Mouse (Mus musculus): ENCODE measurements at regions not wholly inside any gene's neighbourhood (a gene's known extent, or its start where the extent isn't known, plus 50 kb on each side); places are given as distances from the start of the nearest gene placed in this dataset.

DNA sequence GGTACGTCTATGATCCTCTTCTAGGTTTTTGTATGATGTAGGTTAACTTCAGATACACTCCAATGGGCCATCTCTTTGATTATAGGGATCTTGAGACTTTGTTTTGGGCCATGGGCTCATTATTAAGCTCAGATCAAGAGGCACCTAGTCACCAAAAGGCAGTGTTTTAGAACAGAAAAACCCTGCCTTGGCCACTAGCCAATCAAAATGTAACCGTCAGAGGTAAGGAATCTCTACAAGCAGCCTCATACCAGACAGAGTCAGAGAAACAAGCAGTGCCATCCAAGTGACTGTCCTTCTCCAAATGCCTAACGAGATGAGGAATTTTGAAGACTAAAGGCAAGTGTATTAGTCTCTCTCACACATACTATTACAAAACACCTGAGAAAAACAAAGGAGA, 487.0 kb downstream of the Rps29 start:
- 89% methylated on average over 3 of the region's 3 CpGs for WGBS
- Histone ChIP-seq H3K27ac (no peak overlapping the region), H3K4me3 (replicated peaks; ENCODE audit: low read length) (no peak overlapping the region)

DNA sequence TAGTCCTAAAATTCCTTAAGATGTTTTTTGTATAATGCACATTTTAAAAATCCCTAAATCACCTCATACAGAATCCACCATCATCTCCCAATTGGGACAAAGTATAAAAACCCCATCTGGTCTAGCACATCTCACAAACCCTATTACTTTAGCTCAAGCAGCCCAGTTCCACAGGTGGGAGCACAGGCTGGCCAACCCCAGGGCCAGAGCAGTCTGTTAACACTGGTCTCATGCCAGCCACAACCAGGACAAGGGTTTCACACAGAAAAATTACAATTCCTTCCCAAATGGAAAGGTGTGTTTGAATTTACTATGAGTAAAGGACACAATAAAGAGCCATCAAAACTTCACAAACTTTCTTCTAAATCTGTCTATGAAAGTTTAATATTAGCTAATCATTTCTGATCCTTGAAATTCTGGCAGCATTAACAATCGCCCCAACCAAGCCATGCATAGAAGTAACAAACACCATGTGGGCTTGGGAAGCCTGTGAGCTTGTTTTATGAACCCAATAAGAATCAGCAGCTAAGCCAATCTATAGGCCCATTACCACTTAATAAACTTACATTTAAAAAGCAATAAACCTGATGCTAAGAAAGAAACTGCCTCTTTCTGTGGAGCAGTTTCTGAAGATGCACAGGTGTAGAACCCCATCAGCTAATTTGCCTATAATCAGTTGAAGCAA, 512.9 kb downstream of the Rps29 start:
- 96% methylated on average over 1 of the region's 1 CpGs for WGBS
- Histone ChIP-seq H3K9me3 (ENCODE audit: control insufficient read depth, low read length) (no peaks in the 10 kb centered on the region), H3K9ac (no peak overlapping the region)

More for the DNA sequence above, 487.0 kb downstream of the Rps29 start:
- Histone ChIP-seq H3K4me1 (replicated peaks; ENCODE audit: control insufficient read depth, insufficient read depth, low read length) (0 out of 2 replicates have a peak, but pooled peaks cover 4% of the 10 kb centered on the region), H3K9ac (no peak overlapping the region), H3K4me2 (replicated peaks) (no peak overlapping the region), H3K9me3 (ENCODE audit: control insufficient read depth, low read length) (no peaks in the 10 kb centered on the region), H3K36me3 (replicated peaks; ENCODE audit: control insufficient read depth, insufficient read depth) (no peaks in the 10 kb centered on the region), H3K27me3 (ENCODE audit: control insufficient read depth, insufficient read depth, low read length) (no peaks in the 10 kb centered on the region)
- ATAC-seq (ENCODE audit: low FRiP score) (no peak), DNase-seq (ENCODE audit: low spot score) (no peak)

DNA sequence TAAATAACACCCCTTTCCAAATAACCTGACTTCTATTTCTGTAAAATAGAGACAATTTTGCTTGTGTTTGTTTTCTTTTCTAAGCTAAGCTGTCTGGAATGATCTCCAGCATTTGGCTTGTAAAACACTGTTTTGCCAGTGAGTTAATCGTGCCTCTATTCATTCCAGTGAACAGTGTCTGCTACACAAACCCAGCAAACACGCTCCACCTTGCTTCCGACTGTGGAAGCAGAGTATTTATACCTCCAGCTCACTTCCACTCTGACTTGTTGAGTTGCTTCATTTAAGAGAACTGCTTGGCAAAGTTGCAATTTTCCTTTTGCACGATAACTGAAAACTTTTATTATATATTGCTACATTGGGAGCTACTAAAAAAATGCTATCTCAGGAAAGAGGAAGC, 515.3 kb downstream of the Rps29 start:
- H3K4me1 ChIP-seq (replicated peaks; ENCODE audit: control insufficient read depth, insufficient read depth, low read length): no peaks in the 10 kb centered on the region
- WGBS: 92% methylated on average over 4 of the region's 4 CpGs
- H3K4me3 ChIP-seq (replicated peaks; ENCODE audit: low read length): no peak overlapping the region
- no peaks in the 10 kb centered on the region for H3K27me3 ChIP-seq (ENCODE audit: control insufficient read depth, insufficient read depth, low read length)
- no peaks in the 10 kb centered on the region for H3K9me3 ChIP-seq (ENCODE audit: control insufficient read depth, low read length)
- no peak for DNase-seq (ENCODE audit: low spot score)
- no peaks in the 10 kb centered on the region for H3K36me3 ChIP-seq (replicated peaks; ENCODE audit: control insufficient read depth, insufficient read depth)
- H3K9ac ChIP-seq: no peak overlapping the region
- H3K27ac ChIP-seq: no peak overlapping the region
- H3K4me2 ChIP-seq (replicated peaks): no peak overlapping the region
- no peak for ATAC-seq (ENCODE audit: low FRiP score)

More for the DNA sequence above, 512.9 kb downstream of the Rps29 start:
- no peak overlapping the region for H3K4me3 ChIP-seq (replicated peaks; ENCODE audit: low read length)
- H3K27ac ChIP-seq: no peak overlapping the region
- no peak overlapping the region for H3K4me2 ChIP-seq (replicated peaks)
- no peaks in the 10 kb centered on the region for H3K36me3 ChIP-seq (replicated peaks; ENCODE audit: control insufficient read depth, insufficient read depth)
- H3K4me1 ChIP-seq (replicated peaks; ENCODE audit: control insufficient read depth, insufficient read depth, low read length): no peaks in the 10 kb centered on the region
- DNase-seq (ENCODE audit: low spot score): no peak
- no peak for ATAC-seq (ENCODE audit: low FRiP score)
- H3K27me3 ChIP-seq (ENCODE audit: control insufficient read depth, insufficient read depth, low read length): no peaks in the 10 kb centered on the region

DNA sequence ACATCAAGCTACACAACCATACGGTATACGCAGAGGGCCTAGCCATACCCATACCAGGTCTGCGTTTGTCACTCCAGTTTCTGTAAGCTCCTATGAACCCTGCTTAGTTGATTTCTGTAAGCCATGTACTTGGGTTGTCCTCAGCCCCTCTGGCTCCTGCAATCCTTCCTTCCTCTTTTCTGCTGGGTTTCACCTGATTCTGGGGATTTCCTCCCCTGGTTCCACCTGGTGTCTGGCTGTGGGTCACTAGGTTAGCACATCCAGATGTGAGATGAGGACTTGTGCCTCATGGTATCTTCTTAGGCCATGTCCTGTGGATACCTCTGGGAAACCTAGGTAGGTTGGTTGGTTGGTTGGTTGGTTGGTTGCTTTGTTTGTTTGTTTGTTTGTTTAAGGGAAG, 526.5 kb downstream of the Rps29 start:
- no peaks in the 10 kb centered on the region for H3K4me1 ChIP-seq (replicated peaks; ENCODE audit: control insufficient read depth, insufficient read depth, low read length)
- ATAC-seq (ENCODE audit: low FRiP score) (no peak), DNase-seq (ENCODE audit: low spot score) (no peak)
- no peaks in the 10 kb centered on the region for H3K27me3 ChIP-seq (ENCODE audit: control insufficient read depth, insufficient read depth, low read length)
- H3K36me3 ChIP-seq (replicated peaks; ENCODE audit: control insufficient read depth, insufficient read depth): no peaks in the 10 kb centered on the region
- no peak overlapping the region for H3K27ac ChIP-seq
- H3K4me2 ChIP-seq (replicated peaks): no peak overlapping the region
- 94% methylated on average over 3 of the region's 3 CpGs for WGBS
- no peak overlapping the region for H3K4me3 ChIP-seq (replicated peaks; ENCODE audit: low read length)
- no peak overlapping the region for H3K9ac ChIP-seq
- H3K9me3 ChIP-seq (ENCODE audit: control insufficient read depth, low read length): no peaks in the 10 kb centered on the region

GRCm38 (mm10) chr12:68618337-68618736, 540.6 kb downstream of the Rps29 start:
- DNase-seq (ENCODE audit: low spot score): no peak
- 86% methylated on average over 2 of the region's 2 CpGs for WGBS
- Histone ChIP-seq H3K4me1 (replicated peaks; ENCODE audit: control insufficient read depth, insufficient read depth, low read length) (no peaks in the 10 kb centered on the region), H3K36me3 (replicated peaks; ENCODE audit: control insufficient read depth, insufficient read depth) (no peaks in the 10 kb centered on the region), H3K9me3 (ENCODE audit: control insufficient read depth, low read length) (no peaks in the 10 kb centered on the region), H3K4me3 (replicated peaks; ENCODE audit: low read length) (no peak overlapping the region), H3K27me3 (ENCODE audit: control insufficient read depth, insufficient read depth, low read length) (no peaks in the 10 kb centered on the region), H3K4me2 (replicated peaks) (no peak overlapping the region), H3K27ac (no peak overlapping the region), H3K9ac (no peak overlapping the region)
- ATAC-seq (ENCODE audit: low FRiP score): no peak

DNA sequence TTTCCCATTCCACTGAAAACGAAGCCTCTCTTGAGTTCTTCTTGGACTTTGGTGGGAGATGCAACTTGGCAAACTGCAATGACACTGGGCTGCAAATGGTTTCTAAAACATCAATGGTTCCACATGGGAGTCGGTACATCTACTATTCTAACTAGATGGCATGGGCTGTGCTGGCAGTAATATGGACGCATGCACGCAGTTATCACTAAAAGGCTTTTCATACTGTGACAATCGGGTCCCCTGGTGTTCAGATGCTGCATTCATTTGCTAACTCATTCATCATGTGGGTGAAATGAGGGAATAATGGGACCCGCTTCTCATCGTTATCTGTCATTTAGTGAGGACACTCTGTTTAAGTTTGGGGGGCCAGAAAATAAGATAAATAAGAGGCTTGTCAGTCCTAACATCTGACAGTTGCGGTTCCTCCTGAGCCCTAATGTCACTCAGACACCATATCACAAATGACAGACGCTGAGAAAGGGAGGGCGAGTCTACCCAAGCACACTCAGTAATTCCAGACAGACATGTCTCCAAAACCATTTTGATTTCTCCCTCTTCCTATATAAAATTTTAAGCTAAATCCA, 553.5 kb downstream of the Rps29 start:
- 41% methylated on average over 10 of the region's 10 CpGs for WGBS
- no peak overlapping the region for H3K4me3 ChIP-seq (replicated peaks; ENCODE audit: low read length)
- H3K9ac ChIP-seq: no peak overlapping the region
- DNase-seq (ENCODE audit: low spot score) (no peak), ATAC-seq (ENCODE audit: low FRiP score) (no peak)
- H3K4me1 ChIP-seq (replicated peaks; ENCODE audit: control insufficient read depth, insufficient read depth, low read length): no peaks in the 10 kb centered on the region
- no peaks in the 10 kb centered on the region for H3K36me3 ChIP-seq (replicated peaks; ENCODE audit: control insufficient read depth, insufficient read depth)
- H3K4me2 ChIP-seq (replicated peaks): no peak overlapping the region
- H3K9me3 ChIP-seq (ENCODE audit: control insufficient read depth, low read length): no peaks in the 10 kb centered on the region
- H3K27ac ChIP-seq: no peak overlapping the region
- H3K27me3 ChIP-seq (ENCODE audit: control insufficient read depth, insufficient read depth, low read length): no peaks in the 10 kb centered on the region

DNA sequence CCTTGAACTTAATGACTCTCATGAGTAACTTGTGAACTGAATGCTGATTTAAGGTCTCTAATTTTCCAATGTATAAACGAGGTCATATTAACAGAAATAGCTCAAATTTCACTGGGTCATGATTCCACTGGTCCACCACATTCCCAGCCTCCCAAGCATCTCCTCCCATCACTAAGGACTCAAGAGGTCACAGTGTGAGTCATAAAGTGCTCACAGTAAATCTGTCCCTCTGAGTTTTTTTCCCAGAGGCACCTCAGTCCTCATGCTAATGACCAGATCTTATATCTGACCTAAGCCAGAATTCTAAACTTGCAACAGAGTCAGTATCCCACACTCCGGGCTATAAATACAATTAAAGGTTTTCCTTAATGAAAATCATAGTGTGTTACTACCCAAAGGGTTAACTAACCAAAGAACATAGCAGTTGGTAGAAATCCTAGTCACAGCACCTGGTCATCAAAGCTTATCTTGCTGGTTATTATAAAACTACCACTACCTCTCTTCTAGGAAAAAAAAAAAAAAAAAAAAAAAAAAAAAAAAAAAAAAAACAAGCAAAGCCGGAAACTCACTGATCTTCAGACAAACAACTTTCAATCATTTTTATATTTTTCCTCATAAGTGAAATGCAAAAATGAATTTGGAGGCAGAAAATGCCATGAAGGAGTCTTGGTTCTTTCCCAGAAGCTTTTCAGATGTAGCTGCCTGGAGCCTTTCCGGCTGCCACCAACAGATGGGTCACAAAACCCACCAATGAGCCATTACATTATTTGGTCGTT, 554.3 kb downstream of the Rps29 start:
- DNase-seq (ENCODE audit: low spot score) (no peak), ATAC-seq (ENCODE audit: low FRiP score) (no peak)
- no peak overlapping the region for H3K9ac ChIP-seq
- H3K27ac ChIP-seq: no peak overlapping the region
- no peaks in the 10 kb centered on the region for H3K9me3 ChIP-seq (ENCODE audit: control insufficient read depth, low read length)
- H3K36me3 ChIP-seq (replicated peaks; ENCODE audit: control insufficient read depth, insufficient read depth): no peaks in the 10 kb centered on the region
- H3K4me3 ChIP-seq (replicated peaks; ENCODE audit: low read length): no peak overlapping the region
- H3K4me1 ChIP-seq (replicated peaks; ENCODE audit: control insufficient read depth, insufficient read depth, low read length): peaks cover 6% of the 10 kb centered on the region; the same call in 1 of the 2 replicates
- no peak overlapping the region for H3K4me2 ChIP-seq (replicated peaks)
- 76% methylated on average over 5 of the region's 5 CpGs for WGBS
- no peaks in the 10 kb centered on the region for H3K27me3 ChIP-seq (ENCODE audit: control insufficient read depth, insufficient read depth, low read length)

GRCm38 (mm10) chr12:68602682-68603081, 556.3 kb downstream of the Rps29 start:
- H3K27me3 ChIP-seq (ENCODE audit: control insufficient read depth, insufficient read depth, low read length): no peaks in the 10 kb centered on the region
- H3K9me3 ChIP-seq (ENCODE audit: control insufficient read depth, low read length): no peaks in the 10 kb centered on the region
- H3K4me1 ChIP-seq (replicated peaks; ENCODE audit: control insufficient read depth, insufficient read depth, low read length): peaks cover 8% of the 10 kb centered on the region; the same call in 1 of the 2 replicates
- H3K36me3 ChIP-seq (replicated peaks; ENCODE audit: control insufficient read depth, insufficient read depth): no peaks in the 10 kb centered on the region
- H3K4me2 ChIP-seq (replicated peaks): no peak overlapping the region
- ATAC-seq (ENCODE audit: low FRiP score) (no peak), DNase-seq (ENCODE audit: low spot score) (no peak)
- H3K27ac ChIP-seq: no peak overlapping the region
- no peak overlapping the region for H3K4me3 ChIP-seq (replicated peaks; ENCODE audit: low read length)
- H3K9ac ChIP-seq: no peak overlapping the region
- WGBS: 66% methylated on average over 4 of the region's 4 CpGs

GRCm38 (mm10) chr12:68601366-68601765, 557.6 kb downstream of the Rps29 start:
- ATAC-seq (ENCODE audit: low FRiP score) (no peak), DNase-seq (ENCODE audit: low spot score) (no peak)
- Histone ChIP-seq H3K4me3 (replicated peaks; ENCODE audit: low read length) (no peak overlapping the region), H3K4me1 (replicated peaks; ENCODE audit: control insufficient read depth, insufficient read depth, low read length) (peaks cover 8% of the 10 kb centered on the region; the same call in 1 of the 2 replicates), H3K9me3 (ENCODE audit: control insufficient read depth, low read length) (no peaks in the 10 kb centered on the region), H3K27me3 (ENCODE audit: control insufficient read depth, insufficient read depth, low read length) (no peaks in the 10 kb centered on the region), H3K9ac (no peak overlapping the region), H3K27ac (no peak overlapping the region), H3K4me2 (replicated peaks) (no peak overlapping the region), H3K36me3 (replicated peaks; ENCODE audit: control insufficient read depth, insufficient read depth) (no peaks in the 10 kb centered on the region)

Data from hindbrain, embryonic 14.5 days (tissue).